Mouse (Mus musculus) midbrain, embryonic 14.5 days (tissue): ENCODE measurements around the gene Slc46a1. TPM values are rescaled to one million over a fixed set of nuclear protein-coding genes. Genes with fewer than 3 reads are reported as not detected.

Experiments
- ATAC-seq: fragments of 200-750 bp; cut with Nextera tagmentation; 2 replicates; pipeline ENCODE4 v1.8.0; 2017; ENCODE audit warnings: moderate number of reproducible peaks, moderate library complexity; ENCODE audit not compliant: low FRiP score, low TSS enrichment
- DNase-seq: peaks from one replicate; pipeline ENCODE4 v3.0.0-alpha.2; 2015
- H3K27ac ChIP-seq: fragments of 300-500 bp; sonication (generic); replicated peaks from 2 replicates; pipeline ENCODE4 v1.5.1; 2014; ENCODE audit warnings: mild to moderate bottlenecking, low read depth, low read length, moderate library complexity
- H3K27me3 ChIP-seq: fragments of 300-500 bp; sonication (generic); 2 replicates; pipeline ENCODE4 v1.6.1; 2014; ENCODE audit warnings: low read length, control low read depth, mixed read lengths; ENCODE audit not compliant: control insufficient read depth, insufficient read depth
- H3K36me3 ChIP-seq: fragments of 300-500 bp; sonication (generic); 2 replicates; pipeline ENCODE4 v1.6.1; 2014; ENCODE audit warnings: low read length, control low read depth; ENCODE audit not compliant: control insufficient read depth, insufficient read depth
- H3K4me1 ChIP-seq: fragments of 300-500 bp; sonication (generic); 2 replicates; pipeline ENCODE4 v1.6.1; 2014; ENCODE audit warnings: mild to moderate bottlenecking, antibody characterized with exemption, low read length, control low read depth; ENCODE audit not compliant: control insufficient read depth, insufficient read depth
- H3K4me2 ChIP-seq: fragments of 300-500 bp; sonication (generic); 2 replicates; pipeline ENCODE4 v1.6.1; 2014; ENCODE audit warnings: mild to moderate bottlenecking, low read length, moderate library complexity
- H3K4me3 ChIP-seq: fragments of 300-500 bp; sonication (generic); replicated peaks from 2 replicates; pipeline ENCODE4 v1.5.1; 2014; ENCODE audit warnings: low read depth, low read length
- H3K9ac ChIP-seq: fragments of 300-500 bp; sonication (generic); replicated peaks from 2 replicates; pipeline ENCODE4 v1.6.1; 2014; ENCODE audit warnings: mild to moderate bottlenecking, low read length, moderate library complexity
- H3K9me3 ChIP-seq: fragments of 300-500 bp; sonication (generic); 2 replicates; pipeline ENCODE4 v1.6.1; 2016; ENCODE audit warnings: low read length, control low read depth, mixed read lengths; ENCODE audit not compliant: control insufficient read depth
- whole genome bisulfite sequencing: fragments of 180-500 bp; shearing (Covaris S2); extraction: QIAGEN DNeasy Blood & Tissue Kit; methylation state at CpG from one replicate; pipeline ENCODE4 v1.1.7; 2014; 5-methylcytosine and 5-hydroxymethylcytosine counted together
- polyA plus RNA-seq: library from polyadenylated mRNA; unstranded; fragments of >200 nt; fragmentation: Nextera tagmentation; extraction: Ambion mirVana; gene quantifications from 2 replicates; pipeline ENCODE4 v1.2.1, GENCODE M21; 2014

Slc46a1 gene
- polyA plus RNA-seq, 1 experiment from 2014 or later, result 21.4 TPM

- 69% methylated on average over 5 of the region's 5 CpGs for WGBS
- Histone ChIP-seq H3K4me2 (no peak overlapping the region), H3K27ac (no peak overlapping the region), H3K9ac (no peak overlapping the region), H3K9me3 (no peaks in the 10 kb centered on the region), H3K4me1 (no peaks in the 10 kb centered on the region), H3K27me3 (no peaks in the 10 kb centered on the region), H3K4me3 (no peak overlapping the region), H3K36me3 (no peaks in the 10 kb centered on the region)
- DNase-seq (no peak), ATAC-seq (no peak)
Measured at GRCm38 (mm10) chr11:78428309-78428708, 37.2 kb upstream of the Slc46a1 start.

DNA sequence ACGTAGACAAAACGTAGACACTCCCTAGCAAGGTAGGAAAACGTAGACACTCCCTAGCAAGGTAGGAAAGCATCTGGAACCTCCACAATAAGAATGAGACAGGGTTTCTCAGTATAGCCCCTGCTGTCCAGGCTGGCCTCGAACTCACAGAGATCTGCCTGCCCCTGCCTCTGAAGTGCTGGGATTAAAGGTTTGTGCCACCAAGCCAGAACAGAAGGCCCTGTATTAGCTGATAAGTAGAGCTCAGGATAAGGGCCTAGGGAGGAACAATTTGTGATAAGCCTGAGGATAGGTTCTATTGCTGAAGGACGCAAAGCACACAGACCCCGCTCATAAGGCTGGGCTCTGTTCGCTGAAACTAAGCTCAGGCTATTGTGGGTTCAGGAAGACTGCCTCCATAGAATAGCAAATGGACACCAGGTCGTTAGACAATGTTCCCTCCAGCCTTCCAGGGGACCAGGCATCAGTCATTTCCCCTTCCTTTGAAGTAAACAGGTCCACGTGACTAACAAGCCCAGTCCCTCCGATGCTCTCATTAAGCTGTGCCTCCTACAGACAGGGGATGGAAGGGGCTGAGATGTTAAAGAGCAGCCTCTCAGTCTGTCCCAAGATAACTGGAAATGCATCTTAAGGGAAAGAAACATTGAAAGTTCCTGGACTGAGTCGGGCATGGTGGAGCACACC lies 35.2 kb upstream of the Slc46a1 start:
- no peaks in the 10 kb centered on the region for H3K36me3 ChIP-seq
- H3K4me2 ChIP-seq, result no peak overlapping the region
- no peaks in the 10 kb centered on the region for H3K27me3 ChIP-seq
- H3K27ac ChIP-seq, result no peak overlapping the region
- no peaks in the 10 kb centered on the region for H3K9me3 ChIP-seq
- H3K4me1 ChIP-seq, result no peaks in the 10 kb centered on the region
- H3K9ac ChIP-seq, result no peak overlapping the region
- WGBS, result 54% methylated on average over 11 of the region's 11 CpGs
- no peak overlapping the region for H3K4me3 ChIP-seq
- ATAC-seq, result no peak
- DNase-seq, result no peak

DNA sequence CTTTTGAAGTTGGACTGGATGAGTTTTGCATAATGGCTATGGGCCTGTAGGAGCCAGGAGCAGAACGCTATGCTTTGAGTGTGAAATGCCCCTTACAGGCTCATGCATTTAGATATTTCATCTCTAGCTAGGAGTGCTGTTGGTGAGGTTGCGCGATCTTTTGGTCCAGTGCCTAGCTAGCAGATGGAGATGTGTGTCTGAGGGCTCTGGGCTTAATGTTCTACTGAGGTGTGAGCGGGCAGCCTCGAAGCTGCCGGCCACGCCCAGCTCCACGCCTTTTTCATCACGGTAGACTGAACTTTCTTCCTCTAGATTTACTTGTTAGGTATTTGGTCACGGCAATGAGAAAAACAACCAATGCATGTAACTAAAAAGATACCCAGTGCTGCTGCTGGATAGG lies 34.3 kb upstream of the Slc46a1 start:
- H3K36me3 ChIP-seq, result no peaks in the 10 kb centered on the region
- no peak overlapping the region for H3K4me3 ChIP-seq
- H3K4me1 ChIP-seq, result no peaks in the 10 kb centered on the region
- no peak overlapping the region for H3K9ac ChIP-seq
- WGBS, result 93% methylated on average over 10 of the region's 10 CpGs
- no peaks in the 10 kb centered on the region for H3K27me3 ChIP-seq
- DNase-seq (no peak), ATAC-seq (no peak)
- H3K27ac ChIP-seq, result no peak overlapping the region
- no peak overlapping the region for H3K4me2 ChIP-seq
- H3K9me3 ChIP-seq, result no peaks in the 10 kb centered on the region

- no peak overlapping the region for H3K27ac ChIP-seq
- DNase-seq (no peak), ATAC-seq (no peak)
- H3K36me3 ChIP-seq, result no peaks in the 10 kb centered on the region
- no peak overlapping the region for H3K4me3 ChIP-seq
- 78% methylated on average over 4 of the region's 4 CpGs for WGBS
- H3K27me3 ChIP-seq, result no peaks in the 10 kb centered on the region
- H3K9me3 ChIP-seq, result no peaks in the 10 kb centered on the region
- no peaks in the 10 kb centered on the region for H3K4me1 ChIP-seq
- no peak overlapping the region for H3K9ac ChIP-seq
- no peak overlapping the region for H3K4me2 ChIP-seq
Measured at GRCm38 (mm10) chr11:78434052-78434451, 31.4 kb upstream of the Slc46a1 start.

DNA sequence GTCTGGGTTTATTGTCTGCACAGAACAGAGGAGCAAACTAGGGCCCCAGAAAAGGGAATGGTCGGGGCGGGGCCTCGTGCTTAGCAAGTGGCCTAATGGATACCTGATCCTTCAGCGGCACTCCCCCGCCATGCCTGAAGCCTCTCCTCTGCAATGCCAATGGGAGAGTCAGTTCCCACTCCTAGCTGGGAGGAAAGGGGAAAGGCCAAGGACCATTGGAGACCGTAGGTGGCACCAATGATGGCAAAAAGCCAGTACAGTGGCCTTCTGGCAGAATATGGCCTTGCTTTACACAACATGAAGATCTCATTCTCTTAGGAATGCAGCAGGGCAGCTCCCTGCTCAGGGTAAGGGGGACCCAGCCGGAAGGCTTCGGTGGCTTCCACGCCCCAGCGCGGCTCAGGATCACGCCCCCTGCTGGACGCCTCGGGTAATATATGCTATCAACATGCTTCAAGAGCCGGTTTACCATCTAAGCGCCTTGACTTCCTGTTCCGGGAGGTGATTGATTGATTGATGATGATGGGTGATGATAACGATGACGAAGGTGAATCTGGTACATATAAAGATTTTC lies 29.6 kb upstream of the Slc46a1 start:
- H3K4me1 ChIP-seq, result no peaks in the 10 kb centered on the region
- no peaks in the 10 kb centered on the region for H3K27me3 ChIP-seq
- no peak overlapping the region for H3K4me2 ChIP-seq
- H3K4me3 ChIP-seq, result no peak overlapping the region
- no peak overlapping the region for H3K27ac ChIP-seq
- DNase-seq (peak; percentile 47), ATAC-seq (no peak)
- no peak overlapping the region for H3K9ac ChIP-seq
- H3K9me3 ChIP-seq, result no peaks in the 10 kb centered on the region
- H3K36me3 ChIP-seq, result no peaks in the 10 kb centered on the region
- WGBS, result 8% methylated on average over 19 of the region's 19 CpGs

GRCm38 (mm10) chr11:78437182-78437581 lies 28.3 kb upstream of the Slc46a1 start:
- H3K36me3 ChIP-seq, result no peaks in the 10 kb centered on the region
- no peak for ATAC-seq
- 92% methylated on average over 7 of the region's 7 CpGs for WGBS
- H3K4me1 ChIP-seq, result no peaks in the 10 kb centered on the region
- no peak overlapping the region for H3K9ac ChIP-seq
- H3K9me3 ChIP-seq, result no peaks in the 10 kb centered on the region
- DNase-seq, result no peak
- H3K4me3 ChIP-seq, result no peak overlapping the region
- no peak overlapping the region for H3K4me2 ChIP-seq
- no peak overlapping the region for H3K27ac ChIP-seq
- no peaks in the 10 kb centered on the region for H3K27me3 ChIP-seq

DNA sequence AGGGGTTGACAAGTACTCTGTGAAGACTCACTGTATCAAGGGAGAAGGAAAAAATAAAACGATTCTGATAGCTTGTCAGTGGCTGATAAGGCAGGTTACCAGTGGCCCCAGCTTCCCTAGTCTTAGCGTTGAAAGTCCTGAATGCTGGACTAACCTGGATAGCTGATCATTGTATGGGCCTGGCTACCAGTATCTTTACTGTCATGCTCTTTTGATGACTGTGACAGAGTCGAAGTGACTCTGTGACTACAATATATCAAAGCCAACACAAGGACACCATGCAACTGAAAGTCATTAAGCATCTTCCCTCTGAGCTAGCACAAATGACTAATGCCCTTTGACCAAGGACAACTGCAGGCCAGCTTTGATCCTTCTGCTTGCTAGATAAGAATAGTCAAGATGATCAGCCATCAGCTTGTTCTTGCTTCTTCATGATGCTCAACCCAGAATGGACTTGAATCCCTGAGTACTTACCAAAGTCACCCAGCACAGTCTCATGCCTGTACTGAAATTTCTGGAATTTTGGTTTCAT lies 27.0 kb upstream of the Slc46a1 start:
- H3K27ac ChIP-seq, result no peak overlapping the region
- H3K9ac ChIP-seq, result no peak overlapping the region
- DNase-seq, result no peak
- no peaks in the 10 kb centered on the region for H3K27me3 ChIP-seq
- H3K4me1 ChIP-seq, result no peaks in the 10 kb centered on the region
- ATAC-seq, result no peak
- H3K4me2 ChIP-seq, result no peak overlapping the region
- 82% methylated on average over 3 of the region's 3 CpGs for WGBS
- H3K36me3 ChIP-seq, result no peaks in the 10 kb centered on the region
- H3K9me3 ChIP-seq, result no peaks in the 10 kb centered on the region
- H3K4me3 ChIP-seq, result no peak overlapping the region

GRCm38 (mm10) chr11:78443115-78443514 lies 22.4 kb upstream of the Slc46a1 start:
- ATAC-seq (no peak), DNase-seq (no peak)
- H3K36me3 ChIP-seq, result no peaks in the 10 kb centered on the region
- H3K4me1 ChIP-seq, result no peaks in the 10 kb centered on the region
- WGBS, result 84% methylated on average over 5 of the region's 5 CpGs
- no peaks in the 10 kb centered on the region for H3K27me3 ChIP-seq
- H3K4me3 ChIP-seq, result no peak overlapping the region
- H3K4me2 ChIP-seq, result no peak overlapping the region
- no peaks in the 10 kb centered on the region for H3K9me3 ChIP-seq
- H3K9ac ChIP-seq, result no peak overlapping the region
- no peak overlapping the region for H3K27ac ChIP-seq

DNA sequence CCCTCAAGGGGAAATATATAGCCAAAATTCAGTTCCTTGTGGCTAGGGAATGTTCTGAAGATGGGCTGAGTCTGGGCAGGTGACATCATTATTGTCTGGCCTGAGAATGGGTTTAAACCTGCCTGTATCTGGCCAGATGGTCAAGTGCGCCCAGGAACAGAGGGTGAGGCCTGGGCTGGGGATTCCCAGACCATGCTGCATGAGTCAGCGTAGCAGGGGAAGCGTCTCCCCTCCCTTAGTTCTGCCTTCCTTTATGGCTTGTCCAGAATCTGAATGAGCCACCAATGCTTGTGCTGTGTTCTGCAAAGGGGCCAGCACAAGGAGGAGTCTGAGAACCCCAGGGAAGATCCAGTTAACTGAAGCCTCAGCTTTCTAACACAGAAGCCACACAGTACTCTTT lies 18.3 kb upstream of the Slc46a1 start:
- Histone ChIP-seq H3K4me2 (no peak overlapping the region), H3K9me3 (no peaks in the 10 kb centered on the region), H3K27ac (no peak overlapping the region), H3K36me3 (no peaks in the 10 kb centered on the region), H3K9ac (no peak overlapping the region), H3K4me1 (no peaks in the 10 kb centered on the region), H3K4me3 (no peak overlapping the region), H3K27me3 (no peaks in the 10 kb centered on the region)
- DNase-seq, result no peak
- ATAC-seq, result no peak
- WGBS, result 84% methylated on average over 3 of the region's 3 CpGs
